In genomic region chr5:96917596-96918258, GRCm38 (mm10) we compare ENCODE assay signal across 8 mouse cellular contexts.
DNase-seq lines count a peak whose midpoint lies in the region; ATAC-seq lines count a peak whose summit lies in the region.

No protein-coding gene starts in this region.

- no peak overlapping the region for H3K4me2 ChIP-seq in midbrain, embryonic 11.5 days
- H3K4me2 ChIP-seq in heart, embryonic 16.5 days (ENCODE audit: low read depth, low read length): peak overlapping the region; percentile 24; the same call in 1 of the 2 replicates
- H3K4me2 ChIP-seq in liver, embryonic 11.5 days: peak overlapping the region; percentile 25; the same call in 1 of the 2 replicates
- H3K4me2 ChIP-seq in neural tube, embryonic 14.5 days (ENCODE audit: low read depth, low read length): no peak overlapping the region

- H3K27me3 ChIP-seq in midbrain, embryonic 10.5 days (ENCODE audit: low read depth, poor library complexity, severe bottlenecking): no peaks in the 10 kb centered on the region; the same call in 1 of the 2 replicates
- no peaks in the 10 kb centered on the region for H3K27me3 ChIP-seq in midbrain, embryonic 11.5 days (ENCODE audit: control insufficient read depth, insufficient read depth, low read length)
- no peaks in the 10 kb centered on the region for H3K27me3 ChIP-seq in heart, embryonic 16.5 days (ENCODE audit: control insufficient read depth, insufficient read depth, low read length)
- H3K27me3 ChIP-seq in liver, embryonic 11.5 days (replicated peaks; ENCODE audit: control insufficient read depth, insufficient read depth, low read length): no peaks in the 10 kb centered on the region
- no peaks in the 10 kb centered on the region for H3K27me3 ChIP-seq in neural tube, embryonic 14.5 days (ENCODE audit: control insufficient read depth, insufficient read depth, low read length)

- H3K4me1 ChIP-seq in midbrain, embryonic 10.5 days: peaks cover 10% of the 10 kb centered on the region
- no peaks in the 10 kb centered on the region for H3K4me1 ChIP-seq in midbrain, embryonic 11.5 days (ENCODE audit: control insufficient read depth, insufficient read depth, low read length)
- H3K4me1 ChIP-seq in heart, embryonic 16.5 days (ENCODE audit: control insufficient read depth, insufficient read depth, low read length): peaks cover 18% of the 10 kb centered on the region
- peaks cover 66% of the 10 kb centered on the region for H3K4me1 ChIP-seq in liver, embryonic 11.5 days (replicated peaks; ENCODE audit: control insufficient read depth, insufficient read depth, low read length)
- H3K4me1 ChIP-seq in neural tube, embryonic 14.5 days (ENCODE audit: control insufficient read depth, insufficient read depth, low read length): peaks cover 5% of the 10 kb centered on the region; the same call in 1 of the 2 replicates

- 0 out of 2 replicates have a peak overlapping the region, but pooled peaks have one; percentile 17 for H3K27ac ChIP-seq in midbrain, embryonic 10.5 days (replicated peaks)
- H3K27ac ChIP-seq in midbrain, embryonic 11.5 days (ENCODE audit: low read depth, low read length): no peak overlapping the region
- peak overlapping the region; percentile 52 for H3K27ac ChIP-seq in heart, embryonic 16.5 days (ENCODE audit: low read length)
- H3K27ac ChIP-seq in liver, embryonic 11.5 days (ENCODE audit: low read depth, low read length): peak overlapping the region; percentile 44; the same call in 1 of the 2 replicates
- H3K27ac ChIP-seq in neural tube, embryonic 14.5 days (ENCODE audit: low read depth, low read length): peak overlapping the region; percentile 45; the same call in 1 of the 2 replicates

- no peak for DNase-seq in midbrain, embryonic 10.5 days (ENCODE audit: low spot score)
- no peak for DNase-seq in midbrain, embryonic 11.5 days (ENCODE audit: low spot score, missing footprints)
- DNase-seq in brain, adult 2 months (ENCODE audit: low read depth, low spot score): peak; percentile 91
- no peak for DNase-seq in liver, embryonic 11.5 days (ENCODE audit: low spot score)
- no peak for DNase-seq in gastrocnemius, adult 18-20 months (ENCODE audit: low spot score)
- DNase-seq in spleen, postnatal 4 days (ENCODE audit: low spot score in 2 of 2): no peak

- no peaks in the 10 kb centered on the region for H3K9me3 ChIP-seq in midbrain, embryonic 10.5 days (replicated peaks)
- H3K9me3 ChIP-seq in midbrain, embryonic 11.5 days (ENCODE audit: control insufficient read depth, low read length): no peaks in the 10 kb centered on the region
- H3K9me3 ChIP-seq in heart, embryonic 16.5 days (replicated peaks; ENCODE audit: control insufficient read depth, low read length): no peaks in the 10 kb centered on the region
- no peaks in the 10 kb centered on the region for H3K9me3 ChIP-seq in liver, embryonic 11.5 days (ENCODE audit: control insufficient read depth, low read length)
- no peaks in the 10 kb centered on the region for H3K9me3 ChIP-seq in neural tube, embryonic 14.5 days (ENCODE audit: control insufficient read depth, low read length)

- H3K36me3 ChIP-seq in midbrain, embryonic 10.5 days: no peaks in the 10 kb centered on the region
- no peaks in the 10 kb centered on the region for H3K36me3 ChIP-seq in midbrain, embryonic 11.5 days (ENCODE audit: control insufficient read depth, insufficient read depth, low read length)
- no peaks in the 10 kb centered on the region for H3K36me3 ChIP-seq in heart, embryonic 16.5 days (ENCODE audit: control insufficient read depth, insufficient read depth)
- no peaks in the 10 kb centered on the region for H3K36me3 ChIP-seq in liver, embryonic 11.5 days (ENCODE audit: control insufficient read depth, insufficient read depth, low read length)
- no peaks in the 10 kb centered on the region for H3K36me3 ChIP-seq in neural tube, embryonic 14.5 days (ENCODE audit: control insufficient read depth, insufficient read depth, low read length)

- H3K4me3 ChIP-seq in midbrain, embryonic 10.5 days: no peak overlapping the region
- no peak overlapping the region for H3K4me3 ChIP-seq in midbrain, embryonic 11.5 days (ENCODE audit: low read depth, low read length)
- H3K4me3 ChIP-seq in heart, embryonic 16.5 days (ENCODE audit: low read length): no peak overlapping the region
- H3K4me3 ChIP-seq in liver, embryonic 11.5 days (ENCODE audit: low read depth, low read length): no peak overlapping the region
- H3K4me3 ChIP-seq in neural tube, embryonic 14.5 days (ENCODE audit: low read depth, low read length): no peak overlapping the region

- no peak overlapping the region for H3K9ac ChIP-seq in midbrain, embryonic 11.5 days (ENCODE audit: low read length)
- H3K9ac ChIP-seq in heart, embryonic 16.5 days (ENCODE audit: low read length): no peak overlapping the region
- H3K9ac ChIP-seq in liver, embryonic 11.5 days (ENCODE audit: low read depth, low read length): 0 out of 2 replicates have a peak overlapping the region, but pooled peaks have one; percentile 22
- no peak overlapping the region for H3K9ac ChIP-seq in neural tube, embryonic 14.5 days (replicated peaks; ENCODE audit: low read depth, low read length)

- no peak for ATAC-seq in midbrain, embryonic 11.5 days (ENCODE audit: low FRiP score)
- no peak for ATAC-seq in heart, embryonic 16.5 days (replicated peaks; ENCODE audit: extremely low read depth, insufficient read depth, low FRiP score)
- no peak for ATAC-seq in liver, embryonic 11.5 days (replicated peaks; ENCODE audit: low FRiP score)
- ATAC-seq in neural tube, embryonic 14.5 days (ENCODE audit: low read depth): peak; percentile 55; the same call in 1 of the 2 replicates

- WGBS in midbrain, embryonic 10.5 days: 76% methylated on average over 10 of the region's 10 CpGs
- 72% methylated on average over 10 of the region's 10 CpGs for whole genome bisulfite sequencing in midbrain, embryonic 11.5 days
- WGBS in heart, embryonic 16.5 days: 49% methylated on average over 10 of the region's 10 CpGs
- 62% methylated on average over 10 of the region's 10 CpGs for WGBS in liver, embryonic 11.5 days
- WGBS in neural tube, embryonic 14.5 days: 42% methylated on average over 10 of the region's 10 CpGs

Comparison
In these comparisons a context has a peak if more than half of its experiments do, and no peak if none do; other contexts are left out.
1. H3K4me2 ChIP-seq: peak in heart, embryonic 16.5 days (single experiment) and liver, embryonic 11.5 days (single experiment); none in midbrain, embryonic 11.5 days (single experiment) and neural tube, embryonic 14.5 days (single experiment).